Mouse (Mus musculus): ENCODE measurements around the gene Gm49392.
"Not testable (repeated sequence)": the region's sequence is repeated elsewhere in the genome, so short reads cannot be mapped to it uniquely, and the experiment has no call there.

Gm49392 gene

DNA sequence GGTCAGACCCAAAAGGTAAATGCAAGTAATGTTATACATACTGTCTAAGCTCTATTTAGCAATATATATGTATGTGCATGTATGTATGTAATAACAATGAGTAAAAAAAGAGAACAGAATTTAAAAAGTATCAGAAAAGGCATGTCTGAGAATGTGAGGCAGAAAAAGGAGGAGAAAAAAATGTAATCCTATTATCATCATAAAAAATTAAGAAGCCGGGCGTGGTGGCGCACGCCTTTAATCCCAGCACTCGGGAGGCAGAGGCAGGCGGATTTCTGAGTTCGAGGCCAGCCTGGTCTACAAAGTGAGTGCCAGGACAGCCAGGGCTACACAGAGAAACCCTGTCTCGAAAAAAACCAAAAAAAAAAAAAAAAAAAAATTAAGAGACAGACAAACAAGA is at the start of gene Gm49392:
Gene Gm49392, minus strand, starts transcription at position 101 of the 400 bp plus-strand sequence.
- not testable (repeated sequence) for DNase-seq

DNA sequence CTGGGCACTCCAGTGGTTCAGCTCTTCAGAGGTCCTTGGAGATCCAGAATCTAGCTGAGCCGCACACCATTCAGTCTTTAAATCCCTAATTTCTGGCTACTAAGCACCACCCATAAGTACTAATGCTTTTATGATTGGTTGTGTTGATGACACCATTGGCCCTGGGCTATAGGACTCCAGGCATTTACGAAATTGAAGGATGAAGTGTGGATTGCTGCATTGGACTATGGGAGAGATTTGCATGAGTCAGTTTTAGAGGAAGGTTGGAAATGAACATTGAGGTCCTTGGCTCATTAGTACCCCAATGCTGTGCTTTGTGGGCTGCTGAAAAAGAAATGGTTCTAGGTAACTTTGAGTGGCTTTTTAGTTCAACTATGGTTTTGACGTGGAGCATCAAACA is 45.2 kb upstream of the Gm49392 start, which contains the start of gene Tpbpa:
Gene Tpbpa, minus strand, starts transcription at position 101 of the 400 bp plus-strand sequence.
- DNase-seq, result not testable (repeated sequence)

DNA sequence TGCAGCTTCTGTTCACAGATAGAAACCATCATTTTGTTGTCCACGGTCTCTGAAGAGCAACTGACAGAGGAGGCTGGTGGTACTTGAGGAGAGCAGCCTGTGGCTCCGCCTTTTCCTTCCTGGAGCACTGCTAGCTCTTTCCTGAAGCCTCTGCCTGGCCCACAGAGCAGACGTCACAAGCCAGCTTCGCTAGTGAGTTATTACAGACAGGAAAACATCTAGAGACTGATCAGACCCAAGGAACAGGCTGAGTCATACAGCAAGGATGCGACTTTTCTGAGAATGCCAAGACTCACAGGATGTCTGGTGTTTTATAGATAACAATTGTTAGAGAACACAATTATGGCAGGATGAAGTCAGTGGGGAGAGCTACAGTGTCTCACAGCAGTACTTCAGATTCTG is 39.8 kb upstream of the Gm49392 start, which contains the start of the genes Gm49391 and Ctla2a:
Gene Gm49391, minus strand, starts transcription at position 72 of the 402 bp plus-strand sequence.
Gene Ctla2a, minus strand, starts transcription at position 126 of the 402 bp plus-strand sequence.
- DNase-seq, result peak; percentile 18

DNA sequence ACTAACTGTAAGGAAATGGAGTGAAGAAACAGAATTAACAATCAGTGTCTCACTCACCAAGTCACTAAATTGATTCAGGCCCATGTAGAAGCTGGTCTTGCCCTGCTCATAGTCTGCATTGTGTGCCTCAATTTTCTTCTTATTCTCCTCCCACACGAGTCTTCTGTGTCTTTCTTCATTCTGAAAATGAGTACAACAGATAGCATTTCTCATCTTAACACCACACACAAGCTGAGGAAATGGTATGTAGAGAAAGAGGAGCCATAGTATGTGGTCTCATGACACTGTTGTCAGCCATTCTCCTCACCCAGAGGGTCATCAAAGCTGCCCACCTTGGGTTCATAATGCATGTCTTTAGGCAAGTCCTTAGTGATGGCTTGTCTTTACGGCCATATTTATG is 38.8 kb upstream of the Gm49392 start, which contains the start of gene Gm49393:
Gene Gm49393, minus strand, starts transcription at position 101 of the 400 bp plus-strand sequence.
- not testable (repeated sequence) for DNase-seq

DNA sequence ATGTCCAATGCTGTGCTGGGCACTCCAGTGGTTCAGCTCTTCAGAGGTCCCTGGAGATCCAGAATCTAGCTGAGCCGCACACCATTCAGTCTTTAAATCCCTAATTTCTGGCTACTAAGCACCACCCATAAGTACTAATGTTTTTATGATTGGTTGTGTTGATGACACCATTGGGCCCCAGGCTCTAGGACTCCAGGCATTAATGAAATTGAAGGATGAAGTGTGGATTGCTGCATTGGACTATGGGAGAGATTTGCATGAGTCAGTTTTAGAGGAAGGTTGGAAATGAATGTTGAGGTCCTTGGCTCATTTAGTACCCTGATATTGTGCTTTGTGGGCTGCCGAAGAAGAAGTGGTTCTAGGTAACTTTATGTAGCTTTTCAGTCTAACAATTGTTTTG is 8.1 kb upstream of the Gm49392 start, which contains the start of gene Tpbpb:
Gene Tpbpb, minus strand, starts transcription at position 101 of the 400 bp plus-strand sequence.
- DNase-seq, result not testable (repeated sequence)

DNA sequence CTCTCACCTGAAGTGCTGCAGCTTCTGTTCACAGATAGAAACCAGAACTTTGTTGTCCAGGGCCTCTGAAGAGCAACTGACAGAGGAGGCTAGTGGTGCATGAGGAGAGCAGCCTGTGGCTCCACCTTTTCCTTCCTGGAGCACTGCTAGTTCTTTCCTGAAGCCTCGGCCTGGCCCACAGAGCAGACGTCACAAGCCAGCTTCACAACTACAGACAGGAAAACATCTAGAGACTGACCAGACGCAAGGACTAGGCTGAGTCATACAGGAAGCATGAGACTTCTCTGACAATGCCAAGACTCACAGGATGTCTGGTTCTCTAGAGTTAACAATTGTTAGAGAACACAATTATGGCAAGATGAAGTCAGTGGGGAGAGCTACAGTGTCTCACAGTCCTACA is 634 bp upstream of the Gm49392 start, which contains the start of gene Ctla2b:
Gene Ctla2b, minus strand, starts transcription at position 120 of the 400 bp plus-strand sequence.
- DNase-seq, result peak; percentile 3

DNA sequence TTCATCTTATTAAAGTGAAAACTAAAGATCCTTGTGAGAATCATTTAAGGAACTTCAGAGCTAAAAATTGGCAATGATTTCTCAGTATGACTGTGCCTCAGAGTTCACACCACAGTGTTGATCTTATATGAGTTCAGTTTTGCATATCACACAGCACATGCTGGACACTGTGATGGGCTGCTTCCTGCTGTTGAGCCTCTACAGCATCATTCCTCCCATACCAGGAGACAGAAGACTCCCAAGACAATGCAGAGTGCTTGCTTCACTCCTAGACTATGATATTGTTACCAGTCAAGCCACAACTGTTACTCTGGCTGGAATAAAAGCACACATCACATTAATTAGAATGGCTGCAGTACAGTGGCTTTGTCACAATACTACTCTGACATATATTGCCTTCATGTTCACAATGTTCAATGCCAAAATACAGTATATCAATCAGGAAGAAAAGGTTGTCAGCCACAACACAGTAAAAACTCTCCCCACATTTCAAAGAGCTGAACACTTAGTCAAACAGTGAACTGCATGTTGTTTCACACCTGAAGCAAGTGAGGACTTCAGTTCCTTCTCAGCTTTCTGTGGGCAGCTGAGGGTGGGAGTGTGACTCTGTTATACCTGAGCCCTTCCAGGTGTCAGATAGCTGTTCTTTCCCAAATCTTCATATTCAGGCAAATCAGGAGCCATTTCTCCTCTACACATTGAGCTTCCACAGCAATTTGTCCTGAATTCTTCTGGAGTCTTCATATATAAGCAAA is 1.1 kb downstream of the Gm49392 start:
- no peak for DNase-seq

DNA sequence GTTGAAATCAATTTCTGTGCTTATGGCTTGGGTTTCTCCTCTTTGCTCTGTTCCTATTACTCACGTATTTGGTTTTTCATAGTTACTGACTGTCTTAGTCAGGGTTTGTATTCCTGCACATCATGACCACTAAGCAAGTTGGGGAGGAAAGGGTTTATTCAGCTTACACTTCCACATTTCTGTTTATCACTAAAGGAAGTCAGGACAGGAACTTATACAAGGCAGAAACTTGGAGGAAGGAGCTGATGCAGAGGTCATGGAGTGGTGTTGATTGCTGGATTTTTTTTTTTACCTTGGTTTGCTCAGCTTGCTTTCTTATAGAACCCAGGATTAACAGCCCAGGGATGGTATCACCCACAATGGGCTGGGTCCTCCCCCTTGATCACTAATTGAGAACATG is 4.4 kb downstream of the Gm49392 start:
- DNase-seq, result no peak

DNA sequence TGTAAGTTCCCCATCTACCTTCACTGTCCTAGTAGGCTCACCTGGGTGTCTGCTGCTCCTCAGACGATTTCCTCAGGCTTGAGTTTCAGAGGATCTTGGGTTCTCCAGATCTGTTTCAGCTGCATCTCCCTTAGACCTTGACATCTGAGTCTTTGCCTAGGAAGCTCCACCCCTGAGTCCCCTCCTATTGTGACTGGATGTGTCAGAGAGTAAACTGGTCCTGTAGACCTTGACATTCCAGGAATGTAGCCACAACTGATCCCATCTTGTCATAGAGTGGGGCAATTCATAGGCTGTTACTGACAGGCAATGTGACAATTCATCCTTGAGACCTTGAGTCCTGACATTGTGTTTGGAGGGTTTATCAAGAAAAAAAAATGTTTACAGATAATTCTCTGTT is 32.4 kb downstream of the Gm49392 start, which contains the start of gene 4930486L24Rik:
Gene 4930486L24Rik, minus strand, starts transcription at position 195 of the 400 bp plus-strand sequence.
- DNase-seq, result no peak

DNA sequence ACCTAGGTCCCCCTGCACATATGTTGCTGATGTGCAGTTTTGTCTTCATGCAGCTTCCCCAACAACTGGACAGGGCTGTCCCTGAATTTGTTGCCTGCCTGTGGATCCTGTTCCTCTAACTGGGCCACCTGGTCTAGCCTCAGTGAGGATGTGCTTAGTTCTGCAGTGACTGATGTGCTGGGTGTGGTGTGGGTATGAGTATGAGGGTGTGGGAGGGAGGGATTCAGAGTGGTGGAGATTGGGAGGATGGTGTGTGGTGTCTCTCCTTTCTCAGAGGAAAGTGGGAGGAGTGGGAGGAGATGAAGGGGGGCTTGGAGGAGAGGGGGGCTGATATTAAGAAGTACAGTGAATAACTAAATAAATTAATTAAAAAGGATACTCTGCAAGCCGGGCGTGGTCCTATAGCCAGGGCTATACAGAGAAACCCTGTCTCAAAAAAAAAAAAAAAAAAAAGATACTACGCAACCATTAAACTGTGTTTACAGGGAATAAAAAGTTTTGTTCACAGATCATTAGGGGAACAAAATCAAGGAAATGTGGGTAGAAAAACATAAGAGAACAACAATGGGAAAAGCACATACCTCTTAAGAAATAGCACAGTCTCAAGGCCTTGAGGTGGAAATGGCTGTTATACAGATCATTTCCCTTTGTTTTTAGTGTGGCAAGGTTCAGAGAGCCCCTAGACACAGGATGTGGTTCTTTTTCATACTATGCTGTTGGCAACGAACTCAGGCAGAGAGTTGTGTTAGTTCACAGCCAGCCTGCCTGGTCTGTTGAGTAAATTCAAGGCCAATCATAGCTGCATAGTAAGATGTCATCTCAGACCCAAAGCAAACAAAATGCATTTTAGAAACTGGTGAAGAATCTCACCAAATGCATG is 48.2 kb downstream of the Gm49392 start:
- DNase-seq, result peak; percentile 69

DNA sequence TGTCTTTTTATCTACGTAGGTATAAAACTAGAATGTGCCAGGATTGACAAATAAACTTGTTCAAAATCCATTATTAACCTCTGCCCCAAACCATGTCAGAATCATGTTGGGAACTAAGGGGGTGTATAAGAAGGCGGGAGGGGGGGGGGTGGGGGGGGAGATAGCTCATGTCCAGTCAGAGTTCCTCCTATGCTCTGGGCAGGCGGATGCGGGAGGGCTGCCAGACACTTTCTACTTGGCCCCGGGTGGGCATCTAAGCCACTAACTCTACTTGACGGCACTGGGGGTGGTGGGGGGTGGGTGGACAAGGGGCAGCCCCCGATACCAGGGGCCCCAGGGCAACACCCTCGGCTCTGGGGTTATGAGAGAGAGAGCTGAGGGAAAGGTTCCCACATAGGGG is 53.5 kb downstream of the Gm49392 start:
- no peak for DNase-seq

DNA sequence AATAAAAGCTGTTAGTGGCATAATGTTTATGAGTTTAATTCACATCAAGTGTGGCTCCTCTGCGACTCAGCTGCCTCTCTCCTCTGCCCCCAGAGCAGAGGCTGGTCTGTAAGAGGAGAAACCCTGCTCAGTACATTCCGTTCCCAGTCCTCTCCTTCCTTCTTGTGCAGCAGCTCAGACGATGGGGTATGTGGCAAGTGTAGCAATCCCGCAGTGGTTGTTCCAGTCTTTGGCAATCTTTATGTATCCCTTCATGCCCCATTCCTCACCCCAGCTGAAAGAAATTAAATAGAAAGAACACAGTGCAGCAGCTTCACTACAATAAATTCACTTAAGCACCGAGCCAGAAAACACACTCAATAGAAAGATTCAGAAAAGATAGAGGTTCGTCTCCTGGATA is 54.0 kb downstream of the Gm49392 start:
- no peak for DNase-seq

DNA sequence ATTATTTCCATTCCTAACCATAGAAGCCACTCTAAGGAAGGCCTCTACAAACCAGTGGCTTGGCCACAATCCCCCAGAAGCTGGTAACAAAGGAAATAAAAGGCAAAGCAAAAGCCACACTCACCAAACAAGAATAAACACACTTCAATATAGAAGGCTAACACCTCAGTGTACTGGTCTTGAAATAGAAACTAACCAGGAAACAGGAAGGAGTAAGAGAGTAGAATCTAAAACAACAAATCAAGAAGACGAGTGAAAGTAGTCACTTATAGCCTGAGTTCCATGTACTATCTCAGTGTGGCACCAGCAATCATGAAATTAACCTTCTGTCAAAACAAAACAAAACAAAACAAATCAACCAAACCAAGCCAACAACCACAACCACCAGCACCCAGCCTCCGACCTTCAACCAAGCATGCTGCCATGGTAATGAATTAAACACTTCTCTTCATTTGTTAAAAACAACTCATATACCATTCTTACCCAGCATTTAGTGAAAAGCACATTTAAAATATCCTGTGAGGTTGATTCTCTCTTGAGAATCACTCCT is 57.3 kb downstream of the Gm49392 start:
- DNase-seq, result no peak

DNA sequence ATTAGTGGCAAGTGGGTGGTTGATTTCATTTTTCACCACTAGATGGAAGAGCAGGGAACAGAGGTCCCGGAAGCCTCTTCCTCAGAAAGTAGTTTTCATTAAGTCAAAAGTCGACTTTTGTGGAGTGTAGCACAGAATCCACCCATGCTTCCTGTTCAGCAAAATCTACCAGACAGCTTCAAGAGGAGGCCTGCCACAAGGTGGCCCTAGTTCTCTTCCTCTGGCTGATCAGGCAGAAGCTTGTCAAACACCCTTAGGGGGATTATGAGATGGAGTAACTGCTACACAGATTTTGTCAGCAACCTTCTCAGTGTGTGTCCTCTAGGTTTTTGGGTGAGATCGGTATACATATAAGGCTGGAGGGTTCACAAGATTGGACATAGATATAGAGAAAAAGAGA is 70.6 kb downstream of the Gm49392 start:
- DNase-seq, result peak; percentile 77

DNA sequence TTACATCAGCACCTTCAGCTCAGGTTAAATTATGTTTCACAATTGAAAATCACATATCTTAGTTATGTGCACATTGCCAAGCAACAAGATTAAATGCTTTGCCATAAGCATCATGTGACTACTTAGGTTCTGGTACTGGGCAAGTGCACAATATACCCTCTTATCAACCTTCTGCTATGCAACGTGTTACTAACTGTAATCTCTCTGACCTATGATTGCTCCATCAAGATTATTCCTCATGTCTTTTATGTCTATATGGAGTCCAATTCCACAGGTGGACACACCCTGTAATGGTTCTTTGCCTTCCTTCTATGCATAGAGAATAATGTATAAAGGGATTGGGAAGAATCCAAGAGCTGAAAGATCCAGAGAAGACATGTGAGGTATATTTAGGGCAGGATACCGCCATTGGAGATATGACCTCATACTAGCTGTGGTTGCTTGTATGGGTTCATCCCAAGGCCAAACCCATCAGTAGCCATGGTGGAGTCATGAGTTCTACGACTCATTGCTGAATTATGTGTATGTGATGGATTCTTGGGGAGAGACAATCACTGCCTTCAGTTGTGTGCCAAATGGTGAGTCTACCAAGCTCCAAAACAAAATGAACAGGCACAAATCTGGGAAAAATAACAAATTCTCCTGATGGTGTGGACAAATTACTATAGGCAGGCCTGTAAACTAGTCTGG is 76.1 kb downstream of the Gm49392 start:
- DNase-seq, result no peak

DNA sequence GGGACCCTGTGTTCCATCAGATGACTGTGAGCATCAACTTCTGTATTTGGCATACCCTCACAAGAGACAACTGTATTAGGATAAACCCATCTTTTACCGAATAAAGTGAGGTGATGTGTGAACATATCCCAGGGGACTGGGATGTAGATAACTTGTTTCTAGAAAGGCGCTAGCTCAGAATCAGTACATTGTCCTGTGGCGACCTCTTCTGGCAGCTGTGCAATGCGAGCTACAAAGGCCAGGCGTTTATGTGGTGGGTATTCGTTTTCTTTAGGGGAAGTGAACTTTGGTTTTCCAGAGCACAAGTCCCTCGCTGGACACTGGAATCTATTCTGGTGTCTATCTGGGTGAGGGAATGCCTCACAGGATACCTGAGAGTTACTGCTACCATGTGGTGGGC is 77.2 kb downstream of the Gm49392 start:
- DNase-seq, result peak; percentile 33

DNA sequence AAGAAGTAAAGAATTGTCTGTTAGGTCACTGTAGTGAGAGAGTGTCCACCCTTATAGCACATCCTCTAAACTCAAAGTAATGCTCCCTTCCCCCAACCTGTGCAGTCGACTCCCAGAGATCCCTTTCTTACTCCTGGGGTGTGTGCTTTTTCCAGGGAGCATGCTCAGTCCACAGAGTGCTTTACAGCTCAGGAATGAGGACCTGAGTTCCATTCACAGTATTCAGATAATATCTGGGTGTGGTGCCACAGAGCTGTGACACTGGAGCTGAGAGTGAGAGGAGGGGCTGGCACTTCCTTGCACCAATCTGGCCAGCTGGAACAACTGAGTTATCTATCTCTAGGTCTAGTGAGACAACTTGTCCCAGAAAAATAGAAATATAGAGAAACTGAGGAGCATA is 83.0 kb downstream of the Gm49392 start:
- DNase-seq, result no peak

DNA sequence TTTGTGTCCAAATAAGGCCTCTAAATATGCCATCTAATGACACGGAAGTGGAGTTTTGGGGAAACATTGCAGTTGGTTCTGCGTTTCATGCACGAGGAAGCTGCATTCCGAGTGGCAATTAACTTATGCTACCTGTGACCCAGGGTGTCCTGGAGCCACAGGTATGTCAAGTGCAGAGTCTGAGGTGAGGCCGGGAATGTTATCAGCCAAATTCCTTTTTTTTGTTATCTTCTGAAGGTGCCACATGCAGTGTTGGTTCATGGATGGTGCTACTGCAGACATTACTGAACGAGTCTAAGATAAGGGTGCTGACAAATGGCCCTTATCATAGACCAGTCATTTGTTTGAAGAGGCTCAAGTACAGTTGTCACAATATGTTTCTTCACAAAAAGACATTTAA is 83.9 kb downstream of the Gm49392 start:
- DNase-seq, result no peak

DNA sequence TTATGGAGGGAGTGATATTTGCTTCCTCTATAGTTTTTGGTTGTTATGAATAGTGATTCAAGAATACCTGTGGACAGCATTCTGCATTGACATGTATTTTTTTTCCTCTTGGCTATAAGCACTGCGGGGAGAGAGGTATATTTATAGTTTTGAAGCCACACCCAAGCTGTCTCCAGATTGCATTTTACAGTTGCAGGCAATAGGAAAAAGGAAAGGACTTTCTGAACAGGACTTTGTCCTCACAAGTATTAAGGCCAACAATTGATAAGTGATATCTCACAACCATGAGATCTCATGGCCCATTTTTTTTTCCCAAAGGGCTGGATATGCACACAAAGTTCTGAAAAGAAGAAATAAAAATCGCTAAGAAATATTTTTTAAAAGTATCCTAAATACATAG is 87.0 kb downstream of the Gm49392 start:
- DNase-seq, result no peak

DNA sequence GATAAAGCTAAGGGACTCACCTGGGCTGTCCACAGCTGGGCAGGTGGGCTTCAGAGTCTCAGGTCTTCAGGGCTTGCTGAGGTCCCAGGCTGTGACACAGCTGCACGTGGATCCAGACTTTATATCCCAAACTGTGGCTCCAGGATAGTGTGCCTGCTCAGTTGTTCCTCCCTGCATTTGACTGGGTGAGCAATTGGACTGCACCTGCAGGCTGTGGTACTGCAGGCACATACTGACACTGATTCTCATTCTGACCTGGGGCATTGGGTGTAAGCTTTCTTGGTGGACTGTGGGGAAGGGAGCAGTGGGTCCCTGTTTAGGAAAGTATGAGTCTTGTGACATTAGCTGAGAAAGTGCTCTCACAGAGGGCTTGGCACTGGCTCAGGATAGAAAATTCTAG is 93.9 kb downstream of the Gm49392 start, which contains the start of gene Ctsll3:
Gene Ctsll3, minus strand, starts transcription at position 101 of the 400 bp plus-strand sequence.
- DNase-seq, result no peak

Measured in thymus, postnatal 25 days (tissue).